Mouse (Mus musculus) liver, embryonic 13.5 days (tissue): Measurements from ENCODE around the gene Zfp747. TPM values are rescaled to one million over a fixed set of nuclear protein-coding genes. Genes with fewer than 3 reads are reported as not detected.
"Not testable (repeated sequence)": the region's sequence is repeated elsewhere in the genome, so short reads cannot be mapped to it uniquely, and the experiment has no call there.

ENCODE experiments used
- ATAC-seq: fragments of 200-750 bp; cut with Nextera tagmentation; 2 replicates; pipeline ENCODE4 v1.8.0; 2017; ENCODE audit warnings: low read depth, mild to moderate bottlenecking, moderate number of reproducible peaks, moderate library complexity
- DNase-seq: peaks from one replicate; pipeline ENCODE4 v3.0.0; 2022
- H3K27ac ChIP-seq: fragments of 300-500 bp; sonication (generic); 2 replicates; pipeline ENCODE4 v1.5.1; 2015; ENCODE audit warnings: moderate library complexity, mild to moderate bottlenecking, inconsistent platforms
- H3K27me3 ChIP-seq: fragments of 300-500 bp; sonication (generic); 2 replicates; pipeline ENCODE4 v1.6.1; 2015; ENCODE audit warnings: mild to moderate bottlenecking, inconsistent platforms
- H3K36me3 ChIP-seq: fragments of 300-500 bp; sonication (generic); 2 replicates; pipeline ENCODE4 v1.6.1; 2015; ENCODE audit warnings: mild to moderate bottlenecking, inconsistent platforms
- H3K4me1 ChIP-seq: fragments of 300-500 bp; sonication (generic); replicated peaks from 2 replicates; pipeline ENCODE4 v1.6.1; 2015; ENCODE audit warnings: inconsistent platforms
- H3K4me2 ChIP-seq: fragments of 300-500 bp; sonication (generic); 2 replicates; pipeline ENCODE4 v1.6.1; 2015; ENCODE audit warnings: inconsistent platforms, mild to moderate bottlenecking, moderate library complexity
- H3K4me3 ChIP-seq: fragments of 300-500 bp; sonication (generic); replicated peaks from 2 replicates; pipeline ENCODE4 v1.5.1; 2015; ENCODE audit warnings: mild to moderate bottlenecking, inconsistent platforms
- H3K9ac ChIP-seq: fragments of 300-500 bp; sonication (generic); 2 replicates; pipeline ENCODE4 v1.6.1; 2015; ENCODE audit warnings: mild to moderate bottlenecking, inconsistent platforms
- H3K9me3 ChIP-seq: fragments of 300-500 bp; sonication (generic); replicated peaks from 2 replicates; pipeline ENCODE4 v1.6.1; 2016; ENCODE audit warnings: inconsistent platforms
- WGBS: fragments of 180-500 bp; shearing (Covaris S2); methylation state at CpG from one replicate; pipeline ENCODE4 v1.1.7; 2015; ENCODE audit not compliant: insufficient replicate concordance; 5-methylcytosine and 5-hydroxymethylcytosine counted together
- polyA plus RNA-seq: library from polyadenylated mRNA; unstranded; fragments of >200 nt; fragmentation: Nextera tagmentation; extraction: Ambion mirVana; gene quantifications from 2 replicates; pipeline ENCODE4 v1.2.1, GENCODE M21; 2015

Zfp747 gene
- polyA plus RNA-seq = 1.7 and 2.1 TPM in 2 replicates

GRCm38 (mm10) chr7:127375271-127376245 lies at the start of gene Zfp747:
Gene Zfp747, minus strand, starts transcription at chr7:127376050.
- not testable (repeated sequence) for H3K27me3 ChIP-seq, H3K9me3 ChIP-seq
- 2% methylated on average over 49 of the region's 49 CpGs for WGBS
- ATAC-seq (peak; percentile 97), DNase-seq (peak; percentile 95)
- Histone ChIP-seq H3K4me1 (peaks cover 34% of the 10 kb centered on the region), H3K36me3 (peaks cover 11% of the 10 kb centered on the region), H3K27ac (peak within 1 kb of the TSS; percentile 75), H3K4me2 (peak within 1 kb of the TSS; percentile 87), H3K9ac (peak within 1 kb of the TSS; percentile 83), H3K4me3 (peak within 1 kb of the TSS; percentile 79)

- no peak overlapping the region for H3K9ac ChIP-seq
- H3K27ac ChIP-seq = no peak overlapping the region
- H3K27me3 ChIP-seq = peaks cover 9% of the 10 kb centered on the region
- no peak overlapping the region for H3K4me2 ChIP-seq
- DNase-seq = no peak
- no peaks in the 10 kb centered on the region for H3K9me3 ChIP-seq
- no peak overlapping the region for H3K4me3 ChIP-seq
- WGBS = 80% methylated on average over 3 of the region's 3 CpGs
- no peak for ATAC-seq
- peaks cover 26% of the 10 kb centered on the region for H3K4me1 ChIP-seq
- H3K36me3 ChIP-seq = no peaks in the 10 kb centered on the region
These were observed 49.4 kb upstream of the Zfp747 start for GRCm38 (mm10) chr7:127425291-127425690.

DNA sequence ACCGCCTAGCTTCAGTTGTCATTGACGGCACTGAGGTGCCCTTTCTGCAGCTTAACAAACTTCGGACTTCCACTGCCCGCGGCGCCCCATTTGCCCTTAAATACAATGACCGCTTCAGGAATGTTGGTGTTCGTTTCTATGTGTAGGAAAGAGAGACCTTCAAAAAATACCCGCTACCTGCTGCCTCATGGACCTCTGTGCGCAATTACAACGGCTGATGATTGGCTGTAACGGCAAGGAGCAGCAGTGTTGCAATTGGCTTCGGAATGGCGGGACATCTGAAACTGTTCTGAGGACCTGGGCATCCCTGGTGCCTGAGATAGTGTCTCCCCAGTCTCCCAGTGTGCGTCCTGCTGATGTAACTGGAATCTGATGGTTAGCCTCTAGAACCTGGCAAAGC lies 46.4 kb upstream of the Zfp747 start:
- ATAC-seq (peak; percentile 60), DNase-seq (peak; percentile 36)
- 2% methylated on average over 15 of the region's 15 CpGs for WGBS
- Histone ChIP-seq H3K4me3 (peak overlapping the region; percentile 83), H3K9me3 (no peaks in the 10 kb centered on the region), H3K9ac (peak overlapping the region; percentile 88), H3K4me2 (peak overlapping the region; percentile 97), H3K27ac (peak overlapping the region; percentile 41), H3K27me3 (peaks cover 9% of the 10 kb centered on the region), H3K4me1 (peaks cover 26% of the 10 kb centered on the region), H3K36me3 (peaks cover 10% of the 10 kb centered on the region)

DNA sequence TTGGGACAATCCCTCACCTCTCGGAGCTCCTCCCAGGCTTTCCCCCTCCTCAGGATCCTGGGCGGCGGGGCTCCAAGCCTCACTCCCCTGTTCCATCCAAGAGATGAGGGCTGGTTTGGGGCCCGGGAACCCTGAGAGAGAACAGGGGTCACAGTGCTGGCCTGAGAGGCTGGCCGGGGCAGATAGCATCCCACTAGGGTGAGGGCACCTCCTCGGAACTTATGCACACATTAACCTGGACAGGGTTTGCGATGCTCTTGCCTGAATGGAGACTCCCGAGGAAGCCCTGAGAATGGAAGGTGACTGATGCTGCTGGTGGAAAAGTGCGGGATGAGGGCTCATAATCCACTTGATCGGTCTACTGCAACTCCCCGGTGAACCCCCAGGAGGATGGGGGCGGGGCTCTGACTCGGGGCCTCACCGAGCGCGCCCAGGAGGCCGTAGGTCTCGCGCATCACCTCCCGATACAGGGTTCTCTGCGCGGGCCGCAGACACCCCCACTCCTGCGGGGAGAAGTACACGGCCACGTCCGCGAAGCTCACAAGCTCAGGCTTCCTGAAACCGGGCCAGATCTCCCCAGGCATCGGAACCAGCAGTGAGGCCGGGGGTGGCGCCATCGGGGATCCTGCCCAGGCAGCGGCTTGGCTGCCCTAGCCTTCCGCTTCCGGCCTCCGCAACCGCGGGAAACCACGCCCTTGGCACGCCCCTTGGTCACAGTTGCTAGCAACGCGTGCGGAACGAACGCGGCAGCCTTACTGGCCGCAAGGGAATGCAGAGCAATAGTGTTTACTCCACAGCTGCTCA lies 45.7 kb upstream of the Zfp747 start, which contains the start of gene Zfp688:
Zfp688 (minus strand) TSS at position 681 of the 804 bp plus-strand sequence.
- peaks cover 26% of the 10 kb centered on the region for H3K4me1 ChIP-seq
- H3K9ac ChIP-seq = peak within 1 kb of the TSS; percentile 88
- H3K27me3 ChIP-seq = peaks cover 9% of the 10 kb centered on the region
- ATAC-seq = peak; percentile 95
- peak; percentile 91 for DNase-seq
- peak within 1 kb of the TSS; percentile 97 for H3K4me2 ChIP-seq
- H3K36me3 ChIP-seq = peaks cover 10% of the 10 kb centered on the region
- no peaks in the 10 kb centered on the region for H3K9me3 ChIP-seq
- peak within 1 kb of the TSS; percentile 83 for H3K4me3 ChIP-seq
- WGBS = 1% methylated on average over 48 of the region's 48 CpGs
- peak within 1 kb of the TSS; percentile 74 for H3K27ac ChIP-seq

- Histone ChIP-seq H3K4me1 (peaks cover 7% of the 10 kb centered on the region), H3K4me3 (no peak overlapping the region), H3K9ac (no peak overlapping the region), H3K27me3 (no peaks in the 10 kb centered on the region), H3K27ac (no peak overlapping the region), H3K4me2 (no peak overlapping the region), H3K36me3 (no peaks in the 10 kb centered on the region), H3K9me3 (no peaks in the 10 kb centered on the region)
- 42% methylated on average over 2 of the region's 2 CpGs for WGBS
- no peak for DNase-seq
- ATAC-seq = peak; percentile 41
These were observed 35.6 kb upstream of the Zfp747 start for GRCm38 (mm10) chr7:127411418-127411817.

DNA sequence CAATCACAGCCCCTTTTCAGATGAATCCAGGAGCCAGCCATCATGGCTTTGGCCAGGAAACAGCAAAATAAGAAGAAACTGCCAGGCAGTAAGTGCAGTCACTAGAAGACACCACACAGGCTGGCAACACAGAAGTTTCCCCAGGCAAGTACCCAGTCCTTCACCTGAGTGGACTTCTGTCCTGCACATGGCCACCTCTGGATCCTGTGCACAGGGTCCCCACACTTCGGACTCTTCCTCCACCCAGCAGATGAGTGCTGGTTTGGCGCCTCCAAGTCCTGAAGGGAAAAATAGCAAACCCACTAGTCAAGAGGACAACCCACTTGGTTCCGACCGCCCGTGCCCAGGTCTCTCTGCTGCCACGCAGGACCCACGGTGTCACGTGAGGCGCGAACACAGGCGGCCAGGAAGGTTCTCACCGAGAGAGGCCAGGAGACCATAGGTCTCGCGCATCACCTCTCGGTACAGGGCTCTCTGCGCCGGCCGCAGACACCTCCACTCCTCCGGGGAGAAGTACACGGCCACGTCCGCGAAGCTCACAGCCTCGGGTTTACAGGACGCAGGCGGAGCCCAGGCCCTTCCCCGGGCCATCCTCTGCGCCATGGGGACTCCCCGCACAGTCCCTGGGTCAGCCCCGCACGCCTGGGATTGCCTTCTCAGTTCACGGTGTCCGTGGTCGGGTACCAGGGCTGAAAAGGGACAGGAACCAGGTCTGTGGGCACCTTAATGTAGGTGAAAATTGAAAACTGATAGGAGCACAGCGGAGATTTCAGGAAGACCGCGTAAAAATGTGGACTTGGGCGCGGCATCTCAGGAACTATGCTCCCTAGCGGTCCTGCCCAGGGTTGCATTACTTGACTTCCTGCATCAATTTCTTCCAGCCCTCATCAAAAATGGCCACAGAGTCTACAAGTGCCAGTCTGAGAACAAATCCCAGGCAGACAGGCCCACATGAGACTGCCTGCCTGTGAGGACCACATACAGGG lies 30.4 kb upstream of the Zfp747 start, which contains the start of gene Zfp764:
Zfp764 (minus strand) TSS at position 821 of the 986 bp plus-strand sequence.
- H3K27me3 ChIP-seq, H3K27ac ChIP-seq, H3K9me3 ChIP-seq, H3K36me3 ChIP-seq: not testable (repeated sequence)
- ATAC-seq (peak; percentile 76), DNase-seq (peak; percentile 68)
- Histone ChIP-seq H3K4me1 (peaks cover 15% of the 10 kb centered on the region), H3K9ac (peak within 1 kb of the TSS; percentile 73), H3K4me3 (peak within 1 kb of the TSS; percentile 65), H3K4me2 (peak within 1 kb of the TSS; percentile 84)
- 3% methylated on average over 40 of the region's 40 CpGs for WGBS

GRCm38 (mm10) chr7:127404101-127404500 lies 28.3 kb upstream of the Zfp747 start:
- H3K4me2 ChIP-seq, H3K9ac ChIP-seq, H3K4me3 ChIP-seq, H3K27me3 ChIP-seq, H3K9me3 ChIP-seq, H3K27ac ChIP-seq, DNase-seq, H3K36me3 ChIP-seq, ATAC-seq: not testable (repeated sequence)
- peaks cover 28% of the 10 kb centered on the region for H3K4me1 ChIP-seq
- 82% methylated on average over 6 of the region's 6 CpGs for WGBS

- WGBS = 29% methylated on average over 2 of the region's 2 CpGs
- 0 out of 2 replicates have a peak, but pooled peaks cover 2% of the 10 kb centered on the region for H3K27me3 ChIP-seq
These were observed 27.1 kb upstream of the Zfp747 start for GRCm38 (mm10) chr7:127402980-127403379.

GRCm38 (mm10) chr7:127400355-127400754 lies 24.5 kb upstream of the Zfp747 start:
- Histone ChIP-seq H3K36me3 (0 out of 2 replicates have a peak, but pooled peaks cover 4% of the 10 kb centered on the region), H3K9me3 (no peaks in the 10 kb centered on the region; the same call in 1 of the 2 replicates), H3K4me1 (peaks cover 16% of the 10 kb centered on the region), H3K27ac (no peak overlapping the region), H3K27me3 (peaks cover 13% of the 10 kb centered on the region), H3K9ac (no peak overlapping the region), H3K4me3 (no peak overlapping the region), H3K4me2 (no peak overlapping the region)
- no peak for ATAC-seq
- DNase-seq = no peak
- WGBS = 43% methylated on average over 3 of the region's 3 CpGs

More at GRCm38 (mm10) chr7:127402980-127403379, 27.1 kb upstream of the Zfp747 start:
- no peak for DNase-seq
- Histone ChIP-seq H3K4me1 (peaks cover 28% of the 10 kb centered on the region), H3K9ac (no peak overlapping the region), H3K27ac (no peak overlapping the region), H3K9me3 (no peaks in the 10 kb centered on the region; the same call in 1 of the 2 replicates), H3K36me3 (0 out of 2 replicates have a peak, but pooled peaks cover 4% of the 10 kb centered on the region), H3K4me2 (no peak overlapping the region), H3K4me3 (no peak overlapping the region)
- no peak for ATAC-seq

DNA sequence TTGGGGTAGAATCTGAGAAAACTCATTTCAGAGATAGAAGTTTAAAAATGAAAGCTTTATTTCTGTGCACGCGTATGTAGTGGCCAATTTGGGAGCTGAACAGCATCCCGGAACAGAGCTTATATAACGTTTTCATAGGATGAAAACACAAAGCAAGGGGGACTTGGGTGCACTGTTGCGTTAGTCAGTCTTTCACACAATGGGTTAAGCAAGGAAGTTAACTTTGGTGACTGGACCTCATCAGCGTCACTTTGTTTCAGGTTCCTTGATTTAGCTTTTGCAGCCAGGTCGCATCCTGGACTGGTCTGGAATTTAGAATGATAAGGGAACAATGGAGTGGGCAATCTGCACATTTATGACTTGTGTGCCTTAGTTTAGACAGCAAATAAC lies 18.1 kb upstream of the Zfp747 start:
- peak overlapping the region; percentile 89 for H3K4me2 ChIP-seq
- peaks cover 12% of the 10 kb centered on the region for H3K36me3 ChIP-seq
- ATAC-seq (no peak), DNase-seq (no peak)
- H3K27ac ChIP-seq = peak overlapping the region; percentile 48; the same call in 1 of the 2 replicates
- no peaks in the 10 kb centered on the region for H3K9me3 ChIP-seq
- 18% methylated on average over 7 of the region's 7 CpGs for WGBS
- peak overlapping the region; percentile 64 for H3K9ac ChIP-seq
- peaks cover 21% of the 10 kb centered on the region for H3K4me1 ChIP-seq
- H3K4me3 ChIP-seq = peak overlapping the region; percentile 71
- H3K27me3 ChIP-seq = peaks cover 11% of the 10 kb centered on the region
